Mouse (Mus musculus) forebrain, embryonic 12.5 days (tissue): ENCODE measurements around the gene Ccdc188. TPM values are rescaled to one million over a fixed set of nuclear protein-coding genes. Genes with fewer than 3 reads are reported as not detected.
"Not testable (repeated sequence)": the region's sequence is repeated elsewhere in the genome, so short reads cannot be mapped to it uniquely, and the experiment has no call there.

Experiments used
- ATAC-seq: fragments of 200-750 bp; cut with Nextera tagmentation; 2 replicates; pipeline ENCODE4 v1.8.0; 2017; ENCODE audit warnings: moderate TSS enrichment; ENCODE audit not compliant: low FRiP score
- H3K27ac ChIP-seq: fragments of 300-500 bp; sonication (generic); 2 replicates; pipeline ENCODE4 v1.5.1; 2016; ENCODE audit warnings: mild to moderate bottlenecking
- H3K27me3 ChIP-seq: fragments of 300-500 bp; sonication (generic); 2 replicates; pipeline ENCODE4 v1.6.1; 2016; ENCODE audit warnings: mild to moderate bottlenecking
- H3K36me3 ChIP-seq: fragments of 300-500 bp; sonication (generic); replicated peaks from 2 replicates; pipeline ENCODE4 v1.6.1; 2016; ENCODE audit warnings: mild to moderate bottlenecking
- H3K4me1 ChIP-seq: fragments of 300-500 bp; sonication (generic); 2 replicates; pipeline ENCODE4 v1.6.1; 2016
- H3K4me2 ChIP-seq: fragments of 300-500 bp; sonication (generic); 2 replicates; pipeline ENCODE4 v1.6.1; 2016; ENCODE audit warnings: mild to moderate bottlenecking, moderate library complexity
- H3K4me3 ChIP-seq: fragments of 300-500 bp; sonication (generic); replicated peaks from 2 replicates; pipeline ENCODE4 v1.5.1; 2016; ENCODE audit warnings: mild to moderate bottlenecking
- H3K9ac ChIP-seq: fragments of 300-500 bp; sonication (generic); 2 replicates; pipeline ENCODE4 v1.6.1; 2016; ENCODE audit warnings: mild to moderate bottlenecking
- H3K9me3 ChIP-seq: fragments of 300-500 bp; sonication (generic); 2 replicates; pipeline ENCODE4 v1.6.1; 2016
- WGBS: fragments of 180-500 bp; shearing (Covaris S2); methylation state at CpG from one replicate; pipeline ENCODE4 v1.1.7; 2016; 5-methylcytosine and 5-hydroxymethylcytosine counted together
- polyA plus RNA-seq: library from polyadenylated mRNA; unstranded; fragments of >200 nt; fragmentation: Nextera tagmentation; extraction: Ambion mirVana; gene quantifications from 2 replicates; pipeline ENCODE4 v1.2.1, GENCODE M21; 2016

Gene Ccdc188
- polyA plus RNA-seq, 1 experiment from 2014 or later = not detected

GRCm38 (mm10) chr16:18186798-18187197, 30.9 kb upstream of the Ccdc188 start:
- no peak overlapping the region for H3K4me2 ChIP-seq
- H3K9ac ChIP-seq = no peak overlapping the region
- H3K27ac ChIP-seq = no peak overlapping the region
- H3K36me3 ChIP-seq = no peaks in the 10 kb centered on the region
- no peak for ATAC-seq
- no peaks in the 10 kb centered on the region for H3K4me1 ChIP-seq
- 94% methylated on average over 4 of the region's 4 CpGs for WGBS
- H3K4me3 ChIP-seq = no peak overlapping the region
- H3K27me3 ChIP-seq = no peaks in the 10 kb centered on the region
- H3K9me3 ChIP-seq = no peaks in the 10 kb centered on the region

GRCm38 (mm10) chr16:18187221-18187620, 30.5 kb upstream of the Ccdc188 start:
- ATAC-seq = no peak

GRCm38 (mm10) chr16:18191006-18191405, 26.7 kb upstream of the Ccdc188 start:
- 72% methylated on average over 2 of the region's 2 CpGs for WGBS
- no peaks in the 10 kb centered on the region for H3K9me3 ChIP-seq
- no peaks in the 10 kb centered on the region for H3K36me3 ChIP-seq
- H3K4me3 ChIP-seq = no peak overlapping the region
- H3K4me2 ChIP-seq = no peak overlapping the region
- ATAC-seq = no peak
- H3K4me1 ChIP-seq = peaks cover 13% of the 10 kb centered on the region
- no peak overlapping the region for H3K9ac ChIP-seq
- no peak overlapping the region for H3K27ac ChIP-seq
- H3K27me3 ChIP-seq = no peaks in the 10 kb centered on the region

More at GRCm38 (mm10) chr16:18187221-18187620, 30.5 kb upstream of the Ccdc188 start:
- Histone ChIP-seq H3K27ac (no peak overlapping the region), H3K36me3 (no peaks in the 10 kb centered on the region), H3K4me3 (no peak overlapping the region), H3K27me3 (no peaks in the 10 kb centered on the region), H3K9me3 (no peaks in the 10 kb centered on the region), H3K9ac (no peak overlapping the region), H3K4me2 (no peak overlapping the region), H3K4me1 (no peaks in the 10 kb centered on the region)
- WGBS = 91% methylated on average over 3 of the region's 3 CpGs

GRCm38 (mm10) chr16:18194208-18194985, 23.3 kb upstream of the Ccdc188 start:
- ATAC-seq = 0 out of 2 replicates have a peak, but pooled peaks have one; percentile 10
- H3K4me1 ChIP-seq = peaks cover 36% of the 10 kb centered on the region
- H3K9me3 ChIP-seq = no peaks in the 10 kb centered on the region
- H3K4me2 ChIP-seq = no peak overlapping the region
- H3K9ac ChIP-seq = no peak overlapping the region
- no peaks in the 10 kb centered on the region for H3K36me3 ChIP-seq
- no peak overlapping the region for H3K4me3 ChIP-seq
- no peaks in the 10 kb centered on the region for H3K27me3 ChIP-seq
- H3K27ac ChIP-seq = peak overlapping the region; percentile 43; the same call in 1 of the 2 replicates
- 77% methylated on average over 15 of the region's 15 CpGs for WGBS

GRCm38 (mm10) chr16:18195068-18195467, 22.6 kb upstream of the Ccdc188 start:
- H3K27ac ChIP-seq = peak overlapping the region; percentile 43; the same call in 1 of the 2 replicates
- no peak overlapping the region for H3K4me3 ChIP-seq
- H3K36me3 ChIP-seq = no peaks in the 10 kb centered on the region
- peak; percentile 18; the same call in 1 of the 2 replicates for ATAC-seq
- H3K4me1 ChIP-seq = peaks cover 42% of the 10 kb centered on the region
- 56% methylated on average over 5 of the region's 5 CpGs for WGBS
- H3K27me3 ChIP-seq = no peaks in the 10 kb centered on the region
- H3K9me3 ChIP-seq = no peaks in the 10 kb centered on the region
- H3K9ac ChIP-seq = no peak overlapping the region
- no peak overlapping the region for H3K4me2 ChIP-seq

- not testable (repeated sequence) for H3K4me2 ChIP-seq, H3K27ac ChIP-seq, H3K9ac ChIP-seq, ATAC-seq, H3K4me3 ChIP-seq, H3K36me3 ChIP-seq, H3K9me3 ChIP-seq, H3K27me3 ChIP-seq
- H3K4me1 ChIP-seq = peaks cover 47% of the 10 kb centered on the region
- WGBS = 54% methylated on average over 3 of the region's 3 CpGs
Measured at GRCm38 (mm10) chr16:18195561-18195960, 22.1 kb upstream of the Ccdc188 start.

- Histone ChIP-seq H3K27me3 (no peaks in the 10 kb centered on the region), H3K27ac (peak overlapping the region; percentile 68; the same call in 1 of the 2 replicates), H3K4me1 (peaks cover 51% of the 10 kb centered on the region), H3K36me3 (no peaks in the 10 kb centered on the region), H3K9ac (no peak overlapping the region), H3K4me2 (no peak overlapping the region), H3K9me3 (no peaks in the 10 kb centered on the region), H3K4me3 (no peak overlapping the region)
- no peak for ATAC-seq
- WGBS = 85% methylated on average over 6 of the region's 6 CpGs
Measured at GRCm38 (mm10) chr16:18197881-18198280, 19.8 kb upstream of the Ccdc188 start.

GRCm38 (mm10) chr16:18198365-18199098, 19.1 kb upstream of the Ccdc188 start:
- H3K27me3 ChIP-seq = no peaks in the 10 kb centered on the region
- peak overlapping the region; percentile 68 for H3K27ac ChIP-seq
- H3K4me2 ChIP-seq = no peak overlapping the region
- no peaks in the 10 kb centered on the region for H3K36me3 ChIP-seq
- H3K9ac ChIP-seq = no peak overlapping the region
- peak; percentile 45; the same call in 1 of the 2 replicates for ATAC-seq
- no peak overlapping the region for H3K4me3 ChIP-seq
- WGBS = 59% methylated on average over 10 of the region's 10 CpGs
- H3K9me3 ChIP-seq = no peaks in the 10 kb centered on the region
- H3K4me1 ChIP-seq = peaks cover 54% of the 10 kb centered on the region

- Histone ChIP-seq H3K27ac (no peak overlapping the region), H3K4me3 (no peak overlapping the region), H3K9ac (no peak overlapping the region), H3K9me3 (no peaks in the 10 kb centered on the region), H3K27me3 (no peaks in the 10 kb centered on the region), H3K4me2 (no peak overlapping the region), H3K4me1 (peaks cover 45% of the 10 kb centered on the region), H3K36me3 (no peaks in the 10 kb centered on the region)
- ATAC-seq = no peak
- 92% methylated on average over 2 of the region's 2 CpGs for WGBS
Measured at GRCm38 (mm10) chr16:18200062-18200461, 17.6 kb upstream of the Ccdc188 start.

- no peak overlapping the region for H3K27ac ChIP-seq
- no peak overlapping the region for H3K9ac ChIP-seq
- WGBS = 64% methylated on average over 1 of the region's 1 CpGs
- H3K4me1 ChIP-seq = peaks cover 42% of the 10 kb centered on the region
- no peak overlapping the region for H3K4me3 ChIP-seq
- H3K4me2 ChIP-seq = no peak overlapping the region
- H3K27me3 ChIP-seq = no peaks in the 10 kb centered on the region
- no peaks in the 10 kb centered on the region for H3K9me3 ChIP-seq
- ATAC-seq = no peak
- no peaks in the 10 kb centered on the region for H3K36me3 ChIP-seq
Measured at GRCm38 (mm10) chr16:18201620-18202019, 16.1 kb upstream of the Ccdc188 start.

- ATAC-seq = no peak
- Histone ChIP-seq H3K27me3 (no peaks in the 10 kb centered on the region), H3K4me3 (no peak overlapping the region), H3K27ac (no peak overlapping the region), H3K36me3 (no peaks in the 10 kb centered on the region), H3K4me1 (peaks cover 38% of the 10 kb centered on the region), H3K4me2 (no peak overlapping the region), H3K9ac (no peak overlapping the region), H3K9me3 (no peaks in the 10 kb centered on the region)
- 88% methylated on average over 1 of the region's 1 CpGs for WGBS
Measured at GRCm38 (mm10) chr16:18202061-18202460, 15.6 kb upstream of the Ccdc188 start.

- Histone ChIP-seq H3K27me3 (no peaks in the 10 kb centered on the region; the same call in 1 of the 2 replicates), H3K4me3 (no peak overlapping the region), H3K36me3 (no peaks in the 10 kb centered on the region), H3K4me1 (peaks cover 28% of the 10 kb centered on the region), H3K27ac (no peak overlapping the region), H3K9ac (no peak overlapping the region), H3K9me3 (no peaks in the 10 kb centered on the region), H3K4me2 (no peak overlapping the region)
- WGBS = 67% methylated on average over 7 of the region's 7 CpGs
- no peak for ATAC-seq
Measured at GRCm38 (mm10) chr16:18203430-18204091, 14.1 kb upstream of the Ccdc188 start.
